Mouse (Mus musculus): ENCODE measurements around the gene Adam8.

- TF ChIP-seq CTCF (IDR thresholded peaks at IDR 0.05; ENCODE audit: control insufficient read depth, insufficient read depth, insufficient read length) (no peak), FOSL1 (IDR thresholded peaks at IDR 0.05; ENCODE audit: insufficient read depth, low read length, poor library complexity, severe bottlenecking) (no peak), MYOD1 (IDR thresholded peaks at IDR 0.05; ENCODE audit: control insufficient read depth, insufficient read length, low read depth) (no peak), CEBPB (IDR thresholded peaks at IDR 0.05; ENCODE audit: low read depth) (no peak), USF1 (IDR thresholded peaks at IDR 0.05; ENCODE audit: low read depth) (no peak)
Observed at GRCm38 (mm10) chr7:139968428-139968827, 23.9 kb downstream of the Adam8 start.
